Mouse (Mus musculus) MEL (cell line): Measurements from ENCODE around the gene Zyx.

Source experiments
- CTCF ChIP-seq, 3 experiments: IDR thresholded peaks in 2 of 3; conservative IDR thresholded peaks in 1 of 3; 2 replicates each; pipeline ENCODE4 v1.5.1; 2011 to 2012; ENCODE audit warnings: low read length in 3 of 3, low read depth in 2 of 3, mild to moderate bottlenecking in 2 of 3, improper control_type of control experiment in 1 of 3, inconsistent platforms in 1 of 3, mixed read lengths in 1 of 3, moderate library complexity in 1 of 3; ENCODE audit not compliant: control insufficient read depth in 1 of 3, insufficient read depth in 1 of 3, poor library complexity in 1 of 3, severe bottlenecking in 1 of 3
- E2F4 ChIP-seq: IDR thresholded peaks from 2 replicates; pipeline ENCODE4 v1.6.1; 2011; ENCODE audit warnings: low read depth, low read length, improper control_type of control experiment, borderline replicate concordance
- GABPA ChIP-seq: IDR thresholded peaks from 2 replicates; pipeline ENCODE4 v1.6.1; 2012; ENCODE audit warnings: low read depth, mild to moderate bottlenecking, inconsistent platforms, low read length, improper control_type of control experiment, moderate library complexity
- GATA1 ChIP-seq: IDR thresholded peaks from 2 replicates; pipeline ENCODE4 v1.6.1; 2011; ENCODE audit warnings: low read depth, low read length, improper control_type of control experiment
- HCFC1 ChIP-seq: IDR thresholded peaks from 2 replicates; pipeline ENCODE4 v1.6.1; 2012; ENCODE audit warnings: low read depth, mild to moderate bottlenecking, inconsistent platforms, low read length, improper control_type of control experiment, moderate library complexity
- MAFK ChIP-seq: IDR thresholded peaks from 2 replicates; pipeline ENCODE4 v1.6.1; 2011; ENCODE audit warnings: low read depth, mild to moderate bottlenecking, low read length, improper control_type of control experiment, borderline replicate concordance
- MAX ChIP-seq: IDR thresholded peaks from 2 replicates; pipeline ENCODE4 v1.6.1; 2011; ENCODE audit warnings: low read length, improper control_type of control experiment
- MAZ ChIP-seq: IDR thresholded peaks from 2 replicates; pipeline ENCODE4 v1.6.1; 2012; ENCODE audit warnings: low read depth, mild to moderate bottlenecking, inconsistent platforms, low read length, improper control_type of control experiment
- POLR2A ChIP-seq, 2 experiments: IDR thresholded peaks; 2 replicates each; pipeline ENCODE4 v1.6.1; 2011 to 2012; ENCODE audit warnings: low read length in 2 of 2, mild to moderate bottlenecking in 2 of 2, control low read depth in 1 of 2, improper control_type of control experiment in 1 of 2, low read depth in 1 of 2, moderate library complexity in 1 of 2; ENCODE audit not compliant: control insufficient read depth in 1 of 2, insufficient read depth in 1 of 2, poor library complexity in 1 of 2
- SMC3 ChIP-seq: IDR thresholded peaks from 2 replicates; pipeline ENCODE4 v1.6.1; 2011; ENCODE audit warnings: low read depth, low read length, improper control_type of control experiment
- TCF12 ChIP-seq: IDR thresholded peaks from 2 replicates; pipeline ENCODE4 v1.6.1; 2014; ENCODE audit warnings: low read depth, mild to moderate bottlenecking, inconsistent platforms, low read length, improper control_type of control experiment, moderate library complexity
- USF1 ChIP-seq: IDR thresholded peaks from 2 replicates; pipeline ENCODE4 v1.6.1; 2014; ENCODE audit warnings: low read depth, mild to moderate bottlenecking, inconsistent platforms, low read length, improper control_type of control experiment, moderate library complexity
- USF2 ChIP-seq, 2 experiments: IDR thresholded peaks; 2 replicates each; pipeline ENCODE4 v1.6.1; 2011 to 2012; ENCODE audit warnings: improper control_type of control experiment in 2 of 2, low read length in 2 of 2, borderline replicate concordance in 1 of 2, inconsistent platforms in 1 of 2, low read depth in 1 of 2, mild to moderate bottlenecking in 1 of 2; ENCODE audit not compliant: insufficient read depth in 1 of 2

GRCm38 (mm10) chr6:42324482-42325267, 24.8 kb upstream of the Zyx start, which contains the start of gene Fam131b:
- TF ChIP-seq POLR2A (IDR thresholded peaks at IDR 0.05; ENCODE audit: control insufficient read depth in 1 of 2, insufficient read depth in 1 of 2, low read depth in 1 of 2, low read length in 2 of 2, poor library complexity in 1 of 2) = no peak
- TF ChIP-seq SMC3 = no peak
- TF ChIP-seq E2F4 = no peak
- no peak for TF ChIP-seq CTCF (IDR thresholded peaks at IDR 0.05 in 2 of 3, conservative IDR thresholded peaks at IDR 0.05 in 1 of 3; ENCODE audit: control insufficient read depth in 1 of 3, insufficient read depth in 1 of 3, low read depth in 2 of 3, low read length in 3 of 3, poor library complexity in 1 of 3, severe bottlenecking in 1 of 3)
- TF ChIP-seq GABPA = no peak
- TF ChIP-seq USF1 = no peak
- TF ChIP-seq MAFK = no peak
- no peak for TF ChIP-seq MAX
- no peak for TF ChIP-seq GATA1
- TF ChIP-seq MAZ = no peak
- no peak for TF ChIP-seq HCFC1
- TF ChIP-seq USF2 (IDR thresholded peaks at IDR 0.05; ENCODE audit: borderline replicate concordance in 1 of 2, insufficient read depth in 1 of 2, low read depth in 1 of 2, low read length in 2 of 2) = no peak
- TF ChIP-seq TCF12 = no peak
